Mouse (Mus musculus): ENCODE data around the gene Pip4k2c. TPM values are rescaled to one million over a fixed set of nuclear protein-coding genes. Genes with fewer than 3 reads are reported as not detected.

Gene Pip4k2c
- polyA plus RNA-seq (2012; rRNA removed) (33.1 and 37.5 TPM in 2 replicates), polyA plus RNA-seq (2014; fragmentation: Nextera tagmentation; extraction: Ambion mirVana) (22.0 and 23.3 TPM in 2 replicates)

DNA sequence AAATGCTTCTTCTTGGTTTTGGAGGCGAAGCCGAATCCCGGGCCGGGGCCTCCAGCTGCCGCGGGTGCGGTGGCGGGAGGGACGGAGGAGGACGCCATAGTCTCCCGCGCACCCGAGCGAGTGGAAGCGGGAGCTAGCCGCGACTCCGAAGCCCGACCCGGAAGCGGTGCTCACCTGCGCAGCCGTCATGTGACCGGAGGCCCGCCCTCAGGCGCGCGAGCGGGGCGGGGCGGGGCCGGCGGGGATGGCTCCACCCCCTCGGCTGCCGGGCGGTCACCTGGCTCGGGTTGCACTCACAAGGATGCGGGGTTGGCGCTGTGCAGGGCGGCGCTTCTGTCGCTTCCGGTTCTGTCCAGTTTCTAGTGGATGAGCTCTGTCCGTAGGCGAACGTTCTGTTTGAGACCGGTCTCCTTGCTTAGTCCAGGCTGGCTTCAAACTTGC, at the start of gene Pip4k2c:
Pip4k2c (minus strand) TSS at position 172 of the 441 bp plus-strand sequence.
- Histone ChIP-seq H3K4me3 (replicated peaks; ENCODE audit: low read length) (peak within 1 kb of the TSS; percentile 84), H3K27me3 (ENCODE audit: control insufficient read depth, insufficient read depth, low read length) (no peaks in the 10 kb centered on the region), H3K9me3 (ENCODE audit: control insufficient read depth, low read length) (no peaks in the 10 kb centered on the region), H3K9ac (ENCODE audit: low read depth, low read length, severe bottlenecking) (peak within 1 kb of the TSS; percentile 70), H3K4me1 (ENCODE audit: control insufficient read depth, insufficient read depth, low read length) (peaks cover 8% of the 10 kb centered on the region), H3K4me2 (replicated peaks; ENCODE audit: low read depth, low read length, severe bottlenecking) (peak within 1 kb of the TSS; percentile 69), H3K36me3 (ENCODE audit: control insufficient read depth, insufficient read depth, low read length) (peaks cover 14% of the 10 kb centered on the region), H3K27ac (replicated peaks; ENCODE audit: low read depth, low read length) (0 out of 2 replicates have a peak within 1 kb of the TSS, but pooled peaks have one; percentile 38)
- 1% methylated on average over 29 of the region's 47 CpGs for WGBS
- peak; percentile 60; the same call in 1 of the 2 replicates for TF ChIP-seq POLR2A (IDR thresholded peaks at IDR 0.05; ENCODE audit: borderline replicate concordance, extremely low read depth, insufficient read depth, insufficient read length)
- peak; percentile 99 for ATAC-seq (ENCODE audit: low FRiP score, low read depth)
- DNase-seq (ENCODE audit: low spot score), result peak; percentile 82

DNA sequence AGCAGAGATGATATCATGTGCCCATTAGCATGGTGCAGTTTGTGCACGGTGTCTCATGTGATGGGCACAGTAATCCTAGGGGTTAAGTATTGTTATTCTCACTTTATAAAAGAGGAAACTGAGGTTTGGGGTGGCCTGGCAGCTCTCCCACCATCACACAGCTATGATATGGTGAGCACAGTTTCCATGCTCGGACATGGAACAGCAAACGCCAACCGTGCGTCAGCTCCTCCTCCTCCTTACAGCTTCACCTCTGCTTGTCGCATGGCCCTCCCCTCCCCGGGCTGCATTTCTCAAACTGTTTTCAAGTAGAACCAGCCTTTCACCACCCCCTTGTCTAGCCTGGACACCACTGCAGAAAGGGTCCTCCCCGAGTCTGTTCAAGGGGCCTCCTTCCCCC, 47.1 kb upstream of the Pip4k2c start:
- no peak for ATAC-seq (ENCODE audit: low FRiP score, low read depth)
- DNase-seq (ENCODE audit: low spot score), result no peak
- Histone ChIP-seq H3K27ac (replicated peaks; ENCODE audit: low read depth, low read length) (no peak overlapping the region), H3K4me2 (replicated peaks; ENCODE audit: low read depth, low read length, severe bottlenecking) (no peak overlapping the region), H3K27me3 (ENCODE audit: control insufficient read depth, insufficient read depth, low read length) (no peaks in the 10 kb centered on the region), H3K9ac (ENCODE audit: low read depth, low read length, severe bottlenecking) (no peak overlapping the region), H3K9me3 (ENCODE audit: control insufficient read depth, low read length) (no peaks in the 10 kb centered on the region), H3K4me1 (ENCODE audit: control insufficient read depth, insufficient read depth, low read length) (peaks cover 5% of the 10 kb centered on the region; the same call in 1 of the 2 replicates), H3K4me3 (replicated peaks; ENCODE audit: low read length) (no peak overlapping the region), H3K36me3 (ENCODE audit: control insufficient read depth, insufficient read depth, low read length) (no peaks in the 10 kb centered on the region)
- WGBS, result 76% methylated on average over 8 of the region's 8 CpGs
- TF ChIP-seq POLR2A (IDR thresholded peaks at IDR 0.05; ENCODE audit: borderline replicate concordance, extremely low read depth, insufficient read depth, insufficient read length), result no peak

DNA sequence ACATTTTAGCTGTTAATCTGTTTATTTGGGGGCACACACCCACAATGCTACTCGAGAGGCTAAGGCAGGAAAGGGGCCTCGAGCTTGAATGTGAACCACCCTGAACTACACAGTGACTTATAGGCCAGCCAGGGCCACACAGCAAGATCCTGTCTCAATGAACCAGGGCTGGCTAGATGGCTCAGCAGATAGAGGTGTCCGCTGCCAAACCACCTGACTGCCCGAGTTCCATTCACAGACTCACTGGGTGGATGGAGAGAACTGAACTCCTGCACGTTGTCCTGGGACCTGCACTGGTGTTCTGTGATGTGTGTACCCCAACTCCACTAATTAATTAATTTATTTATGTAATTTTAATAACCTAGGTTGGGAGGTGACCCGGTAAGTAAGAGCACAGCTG, 46.4 kb upstream of the Pip4k2c start:
- ATAC-seq (ENCODE audit: low FRiP score, low read depth), result no peak
- WGBS, result 73% methylated on average over 6 of the region's 6 CpGs

GRCm38 (mm10) chr10:127255625-127256345, 44.4 kb upstream of the Pip4k2c start:
- H3K4me2 ChIP-seq (replicated peaks; ENCODE audit: low read depth, low read length, severe bottlenecking), result no peak overlapping the region
- ATAC-seq (ENCODE audit: low FRiP score, low read depth), result peak; percentile 84; the same call in 1 of the 2 replicates
- no peaks in the 10 kb centered on the region for H3K36me3 ChIP-seq (ENCODE audit: control insufficient read depth, insufficient read depth, low read length)
- H3K27ac ChIP-seq (replicated peaks; ENCODE audit: low read depth, low read length), result no peak overlapping the region
- H3K9me3 ChIP-seq (ENCODE audit: control insufficient read depth, low read length), result no peaks in the 10 kb centered on the region
- H3K4me3 ChIP-seq (replicated peaks; ENCODE audit: low read length), result no peak overlapping the region
- WGBS, result 21% methylated on average over 14 of the region's 14 CpGs
- no peak overlapping the region for H3K9ac ChIP-seq (ENCODE audit: low read depth, low read length, severe bottlenecking)
- no peak for TF ChIP-seq POLR2A (IDR thresholded peaks at IDR 0.05; ENCODE audit: borderline replicate concordance, extremely low read depth, insufficient read depth, insufficient read length)
- no peaks in the 10 kb centered on the region for H3K4me1 ChIP-seq (ENCODE audit: control insufficient read depth, insufficient read depth, low read length)
- DNase-seq (ENCODE audit: low spot score), result peak; percentile 86
- no peaks in the 10 kb centered on the region for H3K27me3 ChIP-seq (ENCODE audit: control insufficient read depth, insufficient read depth, low read length)

More for the DNA sequence above, 46.4 kb upstream of the Pip4k2c start:
- Histone ChIP-seq H3K9me3 (ENCODE audit: control insufficient read depth, low read length) (no peaks in the 10 kb centered on the region), H3K36me3 (ENCODE audit: control insufficient read depth, insufficient read depth, low read length) (no peaks in the 10 kb centered on the region), H3K9ac (ENCODE audit: low read depth, low read length, severe bottlenecking) (no peak overlapping the region), H3K27ac (replicated peaks; ENCODE audit: low read depth, low read length) (no peak overlapping the region), H3K27me3 (ENCODE audit: control insufficient read depth, insufficient read depth, low read length) (no peaks in the 10 kb centered on the region), H3K4me3 (replicated peaks; ENCODE audit: low read length) (no peak overlapping the region), H3K4me2 (replicated peaks; ENCODE audit: low read depth, low read length, severe bottlenecking) (no peak overlapping the region), H3K4me1 (ENCODE audit: control insufficient read depth, insufficient read depth, low read length) (peaks cover 5% of the 10 kb centered on the region; the same call in 1 of the 2 replicates)
- no peak for DNase-seq (ENCODE audit: low spot score)
- TF ChIP-seq POLR2A (IDR thresholded peaks at IDR 0.05; ENCODE audit: borderline replicate concordance, extremely low read depth, insufficient read depth, insufficient read length), result no peak

DNA sequence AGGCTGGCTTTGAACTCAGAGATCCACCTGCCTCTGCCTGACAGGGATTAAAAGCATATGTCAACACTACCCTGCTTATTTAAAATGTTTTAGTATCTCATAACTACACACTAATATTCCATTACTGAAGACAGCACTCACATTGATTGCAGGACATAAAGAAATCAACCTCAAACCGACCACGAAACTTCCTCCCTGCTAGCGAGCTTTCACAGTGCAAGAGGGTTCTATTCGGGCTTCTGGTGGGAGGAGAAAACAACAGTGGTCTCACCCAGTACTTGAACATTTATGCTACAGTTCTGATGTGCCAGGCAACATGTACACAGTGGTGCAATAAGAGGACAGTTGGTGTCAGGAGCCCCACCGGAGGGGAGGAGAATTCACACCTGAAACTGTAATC, 39.4 kb upstream of the Pip4k2c start:
- no peak overlapping the region for H3K4me2 ChIP-seq (replicated peaks; ENCODE audit: low read depth, low read length, severe bottlenecking)
- DNase-seq (ENCODE audit: low spot score) (no peak), ATAC-seq (ENCODE audit: low FRiP score, low read depth) (no peak)
- 80% methylated on average over 5 of the region's 5 CpGs for WGBS
- no peak overlapping the region for H3K9ac ChIP-seq (ENCODE audit: low read depth, low read length, severe bottlenecking)
- no peak overlapping the region for H3K27ac ChIP-seq (replicated peaks; ENCODE audit: low read depth, low read length)
- no peak overlapping the region for H3K4me3 ChIP-seq (replicated peaks; ENCODE audit: low read length)
- no peaks in the 10 kb centered on the region for H3K9me3 ChIP-seq (ENCODE audit: control insufficient read depth, low read length)
- H3K4me1 ChIP-seq (ENCODE audit: control insufficient read depth, insufficient read depth, low read length), result no peaks in the 10 kb centered on the region
- no peak for TF ChIP-seq POLR2A (IDR thresholded peaks at IDR 0.05; ENCODE audit: borderline replicate concordance, extremely low read depth, insufficient read depth, insufficient read length)
- no peaks in the 10 kb centered on the region for H3K36me3 ChIP-seq (ENCODE audit: control insufficient read depth, insufficient read depth, low read length)
- H3K27me3 ChIP-seq (ENCODE audit: control insufficient read depth, insufficient read depth, low read length), result no peaks in the 10 kb centered on the region

Measured in limb, embryonic 14.5 days (tissue).